Mouse (Mus musculus) bone marrow macrophage, adult 2 months (primary cell): Measurements from ENCODE around the gene Amh. TPM values are rescaled to one million over a fixed set of nuclear protein-coding genes. Genes with fewer than 3 reads are reported as not detected.
"Not testable (repeated sequence)": the region's sequence is repeated elsewhere in the genome, so short reads cannot be mapped to it uniquely, and the experiment has no call there.

Source experiments
- H3K27ac ChIP-seq: 2 replicates; pipeline ENCODE4 v1.5.1; 2012; ENCODE audit warnings: low read depth, low read length; ENCODE audit not compliant: insufficient read depth
- H3K4me1 ChIP-seq: 2 replicates; pipeline ENCODE4 v1.6.1; 2012; ENCODE audit warnings: low read length; ENCODE audit not compliant: control insufficient read depth, insufficient read depth
- H3K4me3 ChIP-seq: 2 replicates; pipeline ENCODE4 v1.5.1; 2012; ENCODE audit warnings: mild to moderate bottlenecking, low read length, moderate library complexity; ENCODE audit not compliant: insufficient read depth
- CTCF ChIP-seq: IDR thresholded peaks from 2 replicates; pipeline ENCODE4 v1.5.1; 2012; ENCODE audit warnings: low read depth, mild to moderate bottlenecking, low read length, moderate library complexity
- POLR2A ChIP-seq: IDR thresholded peaks from 2 replicates; pipeline ENCODE4 v1.6.1; 2012; ENCODE audit warnings: mild to moderate bottlenecking, low read depth, low read length, borderline replicate concordance
- polyA plus RNA-seq: library from polyadenylated mRNA; stranded (reverse); fragments of >200 nt; gene quantifications from 2 replicates; pipeline ENCODE4 v1.2.4, GENCODE M21; 2012; ENCODE audit not compliant: missing spikeins, insufficient read depth, insufficient read length

The Amh gene
- polyA plus RNA-seq, 1 experiment: not detected

DNA sequence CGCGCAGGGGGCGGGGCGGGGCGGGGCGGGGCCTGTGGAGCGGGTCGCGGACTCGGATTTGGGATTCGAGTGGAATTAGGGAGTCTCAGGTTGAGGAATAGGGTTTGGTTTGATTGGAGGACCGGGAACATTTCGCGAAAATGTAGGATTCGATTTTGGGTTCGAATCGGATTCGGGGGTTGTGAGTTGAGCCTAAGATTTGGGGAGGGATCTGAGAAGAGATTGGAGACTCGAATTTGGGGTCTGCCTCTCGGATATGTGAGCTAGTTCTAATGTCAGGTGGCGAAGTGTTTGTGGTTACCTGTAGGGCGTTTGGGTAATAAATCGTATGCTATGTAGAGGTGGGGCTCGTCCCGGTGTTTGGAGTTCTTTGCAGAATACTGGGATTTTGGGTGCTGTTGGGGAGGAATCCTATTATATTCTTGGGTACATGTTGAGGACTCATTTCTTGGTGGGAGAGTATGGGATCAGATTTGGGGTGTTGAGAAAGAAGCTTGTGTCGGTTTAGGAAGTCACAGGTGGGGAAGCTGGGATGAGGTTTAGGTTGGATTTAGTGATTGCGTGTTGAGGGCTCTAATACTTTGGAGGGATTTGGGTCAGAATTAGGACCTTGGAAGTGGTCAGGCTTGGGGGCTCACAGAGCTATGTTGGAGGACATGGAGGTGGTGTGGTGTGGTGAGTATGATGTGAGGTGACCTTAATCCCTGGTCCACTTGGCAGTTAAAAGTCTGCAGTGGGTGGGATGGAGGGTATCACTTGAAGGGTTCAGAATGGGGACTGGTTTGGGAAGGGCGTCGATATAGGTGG, 22.2 kb downstream of the Amh start:
- H3K27ac ChIP-seq: no peak overlapping the region
- H3K4me3 ChIP-seq: peak overlapping the region; percentile 67
- peaks cover 15% of the 10 kb centered on the region for H3K4me1 ChIP-seq
- no peak for TF ChIP-seq POLR2A
- no peak for TF ChIP-seq CTCF

DNA sequence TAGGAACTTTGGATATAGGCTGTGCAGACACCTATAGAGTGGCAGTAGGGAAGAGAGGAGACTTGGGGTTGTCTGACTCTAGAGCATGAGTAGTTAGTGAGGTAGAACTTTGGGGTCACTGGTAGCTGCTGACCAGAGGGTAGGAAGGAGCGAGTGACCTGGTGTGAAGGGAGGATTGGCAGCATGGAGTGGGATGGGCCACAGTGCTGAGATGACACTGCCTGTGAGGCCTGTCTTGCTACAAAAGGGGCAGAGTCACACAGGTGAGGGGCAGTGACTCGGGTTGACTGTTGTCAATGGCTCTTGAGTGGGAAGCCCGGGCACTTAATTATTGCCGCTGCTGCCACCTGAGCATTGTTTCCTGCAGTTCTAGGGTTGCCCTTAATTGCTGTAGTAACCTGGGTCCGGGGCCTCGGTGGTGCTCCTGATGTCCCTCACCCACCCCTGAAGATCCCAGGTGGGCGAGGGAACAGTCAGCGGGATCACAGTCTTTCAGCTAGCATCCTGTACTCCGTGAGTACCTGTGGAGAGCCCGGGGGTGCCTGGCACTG, 22.9 kb downstream of the Amh start:
- Histone ChIP-seq H3K27ac (no peak overlapping the region), H3K4me1 (peaks cover 12% of the 10 kb centered on the region), H3K4me3 (peak overlapping the region; percentile 67)
- TF ChIP-seq CTCF (no peak), POLR2A (no peak)

DNA sequence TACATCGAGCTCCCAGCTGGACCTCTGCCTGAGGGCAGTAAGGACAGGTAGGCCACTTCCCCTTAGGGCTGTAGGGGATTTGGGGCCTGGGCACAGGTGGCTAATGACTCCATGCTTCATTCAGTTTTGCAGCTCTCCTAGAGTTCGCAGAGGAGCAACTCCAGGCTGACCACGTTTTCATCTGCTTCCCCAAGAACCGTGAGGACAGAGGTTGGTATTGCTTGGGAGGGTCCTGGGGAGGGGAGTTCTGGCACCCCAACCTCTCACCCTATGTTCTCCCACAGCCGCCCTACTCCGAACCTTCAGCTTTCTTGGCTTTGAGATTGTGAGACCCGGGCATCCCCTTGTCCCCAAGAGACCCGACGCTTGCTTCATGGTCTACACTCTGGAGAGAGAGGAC, 23.5 kb downstream of the Amh start:
- Histone ChIP-seq H3K4me1 (peaks cover 12% of the 10 kb centered on the region), H3K4me3 (peak overlapping the region; percentile 67; the same call in 1 of the 2 replicates)
- not testable (repeated sequence) for H3K27ac ChIP-seq

DNA sequence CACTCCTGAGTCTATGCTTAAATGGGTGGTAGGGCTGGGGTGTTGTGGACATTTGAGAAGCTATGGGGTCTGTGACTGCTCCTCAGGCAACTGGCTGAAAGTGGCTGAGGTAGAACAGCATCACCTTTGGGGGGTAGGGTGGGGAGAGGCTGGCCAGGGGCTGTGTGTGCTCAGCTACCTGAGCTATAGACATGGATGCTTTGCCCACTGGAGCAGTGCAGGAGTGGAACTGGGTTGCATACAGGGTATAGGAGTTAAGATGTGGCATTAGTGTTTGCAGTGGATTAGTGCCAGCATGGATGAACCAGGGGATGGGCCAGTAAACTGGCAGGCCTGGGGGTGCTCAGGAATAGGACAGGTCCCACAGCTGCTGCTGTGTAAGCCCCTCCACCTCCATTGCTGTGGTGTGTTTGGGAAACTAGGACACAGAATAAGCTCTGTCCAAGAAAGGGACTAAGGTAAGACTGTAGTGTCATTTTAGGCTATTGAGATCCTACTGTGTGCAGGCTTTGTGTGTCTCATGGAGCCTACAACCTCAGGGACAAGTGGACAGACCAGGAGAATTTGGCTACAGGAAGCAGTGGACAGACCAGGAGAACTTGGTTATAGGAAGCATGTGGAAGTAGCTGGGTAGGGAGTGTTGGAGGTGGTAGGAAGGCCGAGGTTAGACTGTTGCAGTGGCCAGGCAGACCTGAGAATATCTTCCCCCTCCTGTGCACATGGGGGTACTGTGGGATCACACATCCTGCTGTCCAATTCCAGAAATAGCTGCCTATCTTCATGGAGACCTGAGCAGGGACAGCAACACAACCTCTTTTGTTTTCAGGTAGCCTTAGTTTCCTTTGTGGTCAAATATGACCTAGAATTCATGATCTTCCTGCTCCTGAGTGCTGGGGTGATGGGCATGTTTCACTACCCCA, 24.6 kb downstream of the Amh start:
- Histone ChIP-seq H3K27ac (no peak overlapping the region), H3K4me3 (no peak overlapping the region), H3K4me1 (peaks cover 5% of the 10 kb centered on the region)
- TF ChIP-seq CTCF: no peak
- no peak for TF ChIP-seq POLR2A

DNA sequence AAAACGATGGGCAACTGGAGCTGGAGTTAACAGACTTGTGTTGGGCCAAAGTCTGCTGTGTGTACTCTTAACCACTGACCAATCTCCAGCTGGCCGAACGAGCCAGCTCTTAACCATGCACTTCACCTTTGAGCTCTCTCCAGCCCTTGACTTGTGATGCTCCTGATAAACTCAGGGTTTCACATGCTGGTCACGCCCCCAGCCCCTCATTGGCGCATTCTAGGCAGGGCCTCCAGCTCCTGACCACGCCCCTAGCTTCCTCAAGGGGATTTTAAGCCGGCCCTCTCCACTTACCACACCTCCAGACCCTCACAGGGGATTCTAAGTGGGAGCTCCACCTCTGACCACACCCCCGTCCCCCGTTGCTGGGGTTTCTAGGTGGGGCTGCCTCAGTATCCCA, 26.1 kb downstream of the Amh start:
- Histone ChIP-seq H3K27ac (no peak overlapping the region), H3K4me1 (no peaks in the 10 kb centered on the region), H3K4me3 (no peak overlapping the region)
- TF ChIP-seq CTCF: no peak
- TF ChIP-seq POLR2A: no peak

DNA sequence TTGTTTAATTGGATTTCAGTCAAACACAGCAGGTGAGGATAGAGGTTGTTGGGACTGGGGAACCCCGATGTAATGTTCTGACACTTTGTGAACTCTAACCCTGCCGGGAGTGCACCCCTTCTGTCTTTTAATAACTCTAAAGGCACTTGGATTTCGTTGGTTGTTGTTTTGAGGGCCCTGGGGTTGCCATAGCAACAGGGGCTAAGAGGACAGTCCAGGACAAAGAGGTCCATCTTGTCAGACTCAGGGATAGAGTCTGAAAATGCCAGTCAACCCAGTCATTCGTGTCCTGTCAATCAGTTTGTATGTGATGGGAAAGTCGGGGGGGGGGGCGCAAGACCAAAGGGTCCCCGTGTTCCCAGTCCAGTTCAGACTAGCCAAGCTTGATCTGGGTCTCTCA, 27.8 kb downstream of the Amh start:
- H3K4me1 ChIP-seq: no peaks in the 10 kb centered on the region

DNA sequence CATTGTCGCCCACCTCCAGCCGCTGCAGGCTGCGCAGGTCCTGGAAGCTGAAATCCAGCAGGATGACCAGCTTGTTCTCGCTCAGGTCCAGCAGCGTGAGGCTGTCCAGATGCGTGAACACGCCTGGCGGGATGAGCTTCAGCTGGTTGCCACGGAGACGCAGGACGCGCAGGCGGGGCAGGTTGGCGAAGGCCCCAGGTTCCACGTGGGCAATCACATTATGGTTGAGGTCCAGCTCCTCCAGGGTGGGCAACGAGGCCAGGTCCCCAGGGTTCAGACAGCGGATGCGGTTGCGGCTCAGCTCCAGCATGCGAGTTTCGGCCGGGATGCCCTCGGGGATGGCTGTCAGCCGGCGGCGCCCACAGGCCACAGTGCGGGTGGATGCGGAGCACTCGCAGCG, 30.6 kb downstream of the Amh start:
- H3K27ac ChIP-seq: no peak overlapping the region
- H3K4me3 ChIP-seq: no peak overlapping the region
- H3K4me1 ChIP-seq: peaks cover 17% of the 10 kb centered on the region
- no peak for TF ChIP-seq POLR2A
- no peak for TF ChIP-seq CTCF

More for the DNA sequence above, 27.8 kb downstream of the Amh start:
- no peak overlapping the region for H3K27ac ChIP-seq
- TF ChIP-seq POLR2A: no peak
- TF ChIP-seq CTCF: no peak
- no peak overlapping the region for H3K4me3 ChIP-seq

DNA sequence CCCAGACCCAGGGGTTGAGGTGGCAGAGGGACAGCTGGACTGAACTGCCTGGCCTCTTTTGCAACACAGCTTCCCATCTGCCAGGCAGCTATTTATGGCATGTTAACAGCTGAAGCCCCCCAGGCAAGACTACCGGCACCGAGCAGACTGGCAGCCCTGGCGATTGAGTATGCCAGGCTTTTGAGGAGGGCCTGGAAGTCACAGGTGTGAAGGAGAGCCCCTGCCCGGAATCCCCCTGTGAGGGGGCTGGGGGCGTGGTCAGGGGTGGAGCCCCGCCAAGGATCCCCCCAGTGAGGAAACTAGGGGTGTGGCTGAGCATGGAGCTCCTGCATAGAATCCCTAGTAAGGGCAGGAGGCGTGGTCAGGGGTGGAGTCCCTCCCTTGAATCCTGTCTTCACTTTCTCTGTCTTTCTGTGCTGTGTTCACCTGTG, 31.9 kb downstream of the Amh start:
- TF ChIP-seq POLR2A: no peak
- no peak for TF ChIP-seq CTCF
- Histone ChIP-seq H3K4me3 (no peak overlapping the region), H3K27ac (no peak overlapping the region), H3K4me1 (peaks cover 17% of the 10 kb centered on the region)

DNA sequence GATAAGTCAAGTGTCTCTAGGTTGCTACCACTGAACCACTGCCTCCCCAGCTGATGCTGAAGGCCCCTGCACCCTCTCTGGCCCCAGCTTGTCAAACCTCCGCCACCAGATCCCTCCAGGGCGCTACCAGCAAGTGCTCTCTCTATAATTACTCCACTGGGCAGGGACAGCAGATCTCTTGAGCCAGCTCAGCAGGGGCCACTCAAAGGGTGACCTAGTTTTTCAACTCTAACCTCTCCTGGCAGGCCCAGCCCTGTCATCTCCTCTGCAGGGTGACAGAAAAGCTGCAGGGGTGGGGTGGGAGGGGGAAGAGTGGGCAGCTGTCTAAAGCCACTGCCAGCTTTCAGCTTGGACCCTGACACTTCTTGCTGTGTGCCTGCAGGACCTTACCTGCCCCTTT, 32.8 kb downstream of the Amh start:
- no peak overlapping the region for H3K4me3 ChIP-seq
- H3K4me1 ChIP-seq: peaks cover 17% of the 10 kb centered on the region
- no peak overlapping the region for H3K27ac ChIP-seq
- TF ChIP-seq CTCF: no peak
- no peak for TF ChIP-seq POLR2A
